Mouse (Mus musculus) E14TG2a.4 (cell line): ENCODE results near the gene Trpv4.

ENCODE experiments used
- H3K27me3 ChIP-seq: 2 replicates; pipeline ENCODE4 v1.6.1; 2014; ENCODE audit warnings: low read length, control low read depth; ENCODE audit not compliant: insufficient read depth
- H3K36me3 ChIP-seq: 2 replicates; pipeline ENCODE4 v1.6.1; 2014; ENCODE audit warnings: low read length, control low read depth; ENCODE audit not compliant: insufficient read depth
- H3K4me1 ChIP-seq: replicated peaks from 2 replicates; pipeline ENCODE4 v1.6.1; 2014; ENCODE audit warnings: low read depth, low read length, control low read depth
- H3K4me3 ChIP-seq: replicated peaks from 2 replicates; pipeline ENCODE4 v1.5.1; 2014; ENCODE audit warnings: mild to moderate bottlenecking, low read length
- H3K9me3 ChIP-seq: 2 replicates; pipeline ENCODE4 v1.6.1; 2014; ENCODE audit warnings: low read length, control low read depth
- CTCF ChIP-seq: conservative IDR thresholded peaks from 2 replicates; pipeline ENCODE4 v1.5.1; 2014; ENCODE audit warnings: low read length
- NANOG ChIP-seq: IDR thresholded peaks from 2 replicates; pipeline ENCODE4 v1.6.1; 2014; ENCODE audit warnings: borderline replicate concordance, low read length, mixed read lengths
- POU5F1 ChIP-seq: IDR thresholded peaks from 2 replicates; pipeline ENCODE4 v1.6.1; 2014; ENCODE audit warnings: low read length, borderline replicate concordance

Gene Trpv4

DNA sequence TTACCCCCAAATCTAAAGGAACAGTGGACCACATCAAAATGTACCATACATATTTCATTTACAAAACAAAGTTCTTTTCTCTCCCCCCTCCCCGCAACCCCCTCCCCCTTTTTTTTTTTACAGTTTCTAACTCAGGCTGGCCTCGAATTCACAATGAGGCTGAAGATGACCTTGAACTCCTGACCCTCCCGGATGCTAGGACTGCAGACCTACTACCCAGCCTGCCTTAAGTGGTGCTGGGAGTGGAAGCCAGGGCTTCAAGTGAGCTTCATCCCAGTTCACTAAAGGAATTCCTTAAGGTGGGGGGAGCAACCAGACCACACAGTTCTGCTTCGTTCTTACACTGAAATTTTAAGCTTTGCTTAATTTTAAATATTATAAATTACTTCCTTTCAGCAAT, 5.9 kb upstream of the Trpv4 start:
- Histone ChIP-seq H3K27me3 (peaks cover 8% of the 10 kb centered on the region), H3K4me3 (no peak overlapping the region), H3K4me1 (peaks cover 63% of the 10 kb centered on the region), H3K9me3 (peaks cover 4% of the 10 kb centered on the region; the same call in 1 of the 2 replicates), H3K36me3 (no peaks in the 10 kb centered on the region)
- TF ChIP-seq CTCF (no peak), NANOG (no peak), POU5F1 (no peak)

- H3K36me3 ChIP-seq, result peaks cover 4% of the 10 kb centered on the region; the same call in 1 of the 2 replicates
- peaks cover 4% of the 10 kb centered on the region; the same call in 1 of the 2 replicates for H3K9me3 ChIP-seq
- TF ChIP-seq CTCF (no peak), NANOG (no peak), POU5F1 (no peak)
- H3K4me3 ChIP-seq, result no peak overlapping the region
- H3K4me1 ChIP-seq, result peaks cover 52% of the 10 kb centered on the region
- H3K27me3 ChIP-seq, result peaks cover 38% of the 10 kb centered on the region
Measured at GRCm38 (mm10) chr5:114661029-114661428, 2.8 kb upstream of the Trpv4 start.

GRCm38 (mm10) chr5:114657426-114657825, 795 bp downstream of the Trpv4 start:
- Histone ChIP-seq H3K9me3 (peaks cover 4% of the 10 kb centered on the region; the same call in 1 of the 2 replicates), H3K4me3 (peak overlapping the region; percentile 78), H3K4me1 (peaks cover 19% of the 10 kb centered on the region), H3K27me3 (peaks cover 66% of the 10 kb centered on the region), H3K36me3 (peaks cover 4% of the 10 kb centered on the region; the same call in 1 of the 2 replicates)
- TF ChIP-seq NANOG, result no peak
- TF ChIP-seq POU5F1, result no peak
- no peak for TF ChIP-seq CTCF

- Histone ChIP-seq H3K9me3 (0 out of 2 replicates have a peak, but pooled peaks cover under 1% of the 10 kb centered on the region), H3K4me3 (no peak overlapping the region), H3K27me3 (peaks cover 73% of the 10 kb centered on the region), H3K36me3 (peaks cover 4% of the 10 kb centered on the region; the same call in 1 of the 2 replicates), H3K4me1 (peaks cover 18% of the 10 kb centered on the region)
- no peak for TF ChIP-seq CTCF
Measured at GRCm38 (mm10) chr5:114656305-114656704, 1.9 kb downstream of the Trpv4 start.

- Histone ChIP-seq H3K36me3 (peaks cover 4% of the 10 kb centered on the region; the same call in 1 of the 2 replicates), H3K4me1 (peaks cover 23% of the 10 kb centered on the region), H3K9me3 (no peaks in the 10 kb centered on the region), H3K27me3 (peaks cover 76% of the 10 kb centered on the region), H3K4me3 (no peak overlapping the region)
- TF ChIP-seq CTCF (no peak), NANOG (no peak), POU5F1 (no peak)
Measured at GRCm38 (mm10) chr5:114655721-114656120, 2.5 kb downstream of the Trpv4 start.

- Histone ChIP-seq H3K4me3 (no peak overlapping the region), H3K4me1 (peaks cover 24% of the 10 kb centered on the region), H3K27me3 (peaks cover 68% of the 10 kb centered on the region), H3K36me3 (peaks cover 4% of the 10 kb centered on the region; the same call in 1 of the 2 replicates), H3K9me3 (no peaks in the 10 kb centered on the region)
- TF ChIP-seq NANOG (no peak), CTCF (no peak), POU5F1 (no peak)
Measured at GRCm38 (mm10) chr5:114653656-114654437, 4.4 kb downstream of the Trpv4 start.

DNA sequence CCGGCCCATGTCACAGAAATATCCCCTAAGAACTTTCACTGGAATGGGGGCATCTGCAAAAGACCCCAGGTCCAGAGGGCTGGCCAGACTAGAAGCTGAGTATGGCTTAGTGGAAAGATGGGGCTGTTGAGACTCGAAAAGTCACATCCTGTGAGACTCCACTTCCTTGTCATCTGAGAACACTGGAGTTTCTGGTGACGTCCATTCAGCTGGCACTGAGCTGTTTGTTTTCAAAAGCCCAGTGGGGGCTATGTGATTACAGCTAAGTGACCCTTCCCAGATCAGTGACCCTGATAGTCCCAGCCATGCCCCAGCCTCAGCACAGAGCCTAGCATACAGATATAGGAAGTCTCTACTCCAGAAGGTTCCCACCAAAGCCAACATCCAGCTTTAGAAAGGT, 6.8 kb downstream of the Trpv4 start:
- H3K36me3 ChIP-seq, result peaks cover 1% of the 10 kb centered on the region; the same call in 1 of the 2 replicates
- TF ChIP-seq NANOG, result no peak
- no peak for TF ChIP-seq CTCF
- no peak for TF ChIP-seq POU5F1
- 0 out of 2 replicates have a peak overlapping the region, but pooled peaks have one; percentile 10 for H3K4me3 ChIP-seq
- no peaks in the 10 kb centered on the region for H3K9me3 ChIP-seq
- peaks cover 35% of the 10 kb centered on the region for H3K4me1 ChIP-seq
- peaks cover 51% of the 10 kb centered on the region for H3K27me3 ChIP-seq

DNA sequence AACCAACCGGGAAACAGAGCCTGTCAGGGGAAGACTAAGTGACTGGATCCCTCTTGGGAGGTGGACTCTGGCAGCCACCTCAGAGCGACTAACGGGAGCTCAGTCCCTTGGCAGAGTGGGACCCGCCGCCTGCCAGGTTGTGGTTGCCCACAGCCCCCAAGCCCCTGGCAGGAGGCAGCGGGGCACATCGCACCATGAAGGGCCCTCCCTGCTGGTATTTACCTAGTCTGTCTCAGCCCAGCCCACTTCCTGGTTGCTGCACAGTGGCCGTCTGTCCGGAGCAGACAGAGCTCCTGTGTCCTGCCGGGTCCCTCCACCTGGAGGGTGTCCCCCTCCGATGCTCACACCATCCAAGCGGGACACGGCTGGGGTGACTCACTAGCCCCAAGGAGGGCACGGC, 7.2 kb downstream of the Trpv4 start:
- H3K4me1 ChIP-seq, result peaks cover 39% of the 10 kb centered on the region
- TF ChIP-seq CTCF, result no peak
- no peak for TF ChIP-seq NANOG
- TF ChIP-seq POU5F1, result no peak
- H3K4me3 ChIP-seq, result 0 out of 2 replicates have a peak overlapping the region, but pooled peaks have one; percentile 10
- H3K36me3 ChIP-seq, result no peaks in the 10 kb centered on the region
- H3K9me3 ChIP-seq, result no peaks in the 10 kb centered on the region
- peaks cover 47% of the 10 kb centered on the region for H3K27me3 ChIP-seq
